31 mouse cellular contexts compared by ENCODE assay signal in the genomic region with DNA sequence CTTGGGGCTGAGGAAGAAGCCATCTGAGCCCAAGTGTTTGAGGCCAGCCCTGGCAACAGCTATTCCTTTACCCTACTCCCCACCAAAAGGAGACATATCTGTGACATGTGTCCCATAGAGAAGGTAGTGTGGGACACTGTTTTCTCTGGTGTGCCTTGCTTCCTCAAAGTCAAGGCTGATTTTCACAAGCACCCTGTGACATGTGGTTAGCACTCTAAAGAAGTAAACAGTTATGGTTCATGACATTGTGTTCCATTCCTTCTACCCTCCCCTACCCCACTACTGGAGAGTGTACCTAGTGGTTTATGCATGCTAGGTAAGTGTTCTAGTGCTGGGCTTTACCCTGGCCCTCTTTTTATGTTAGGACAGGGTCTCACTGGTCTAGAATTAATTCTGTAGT. TPM values are rescaled to one million over a fixed set of nuclear protein-coding genes. Genes with fewer than 3 reads are reported as not detected.
A peak's percentile ranks its signal among the peaks of the same experiment; 100 is the strongest.
DNase-seq lines count a peak whose midpoint lies in the region; ATAC-seq and TF ChIP-seq lines count a peak whose summit lies in the region.
"Had no signal": no experiment of that assay in that cellular context is flagged by ENCODE, and none has a peak within 500 bp of the region (broad histone marks: within the 10 kb centered on the region; RNA-seq: fewer than 3 reads in every experiment).

No protein-coding gene starts in this region.

- no peak overlapping the region for H3K4me3 ChIP-seq in heart, embryonic 12.5 days
- H3K4me3 ChIP-seq in stomach, embryonic 15.5 days (replicated peaks), result no peak overlapping the region
- H3K4me3 ChIP-seq in stomach, postnatal 0 days (ENCODE audit: low read depth, low read length), result no peak overlapping the region
- H3K4me3 ChIP-seq: embryonic facial prominence, embryonic 15.5 days; forebrain, embryonic 12.5 days; heart, embryonic 15.5 days; hindbrain, embryonic 12.5 days; limb, embryonic 10.5 days; limb, embryonic 15.5 days; lung, embryonic 15.5 days; neural tube, embryonic 15.5 days had no signal

- ATAC-seq in heart, embryonic 12.5 days (ENCODE audit: insufficient number of reproducible peaks, low FRiP score), result no peak
- ATAC-seq in stomach, embryonic 15.5 days (ENCODE audit: insufficient read depth, low FRiP score, low read depth), result no peak
- ATAC-seq in stomach, postnatal 0 days (ENCODE audit: low FRiP score, low TSS enrichment), result no peak
- ATAC-seq in megakaryocyte progenitor cell, adult 5-6 weeks (replicated peaks; ENCODE audit: poor library complexity), result peak; percentile 66
- ATAC-seq: forebrain, postnatal 0 days; intestine, embryonic 16.5 days had no signal

- no peaks in the 10 kb centered on the region for H3K36me3 ChIP-seq in heart, embryonic 12.5 days
- no peaks in the 10 kb centered on the region for H3K36me3 ChIP-seq in stomach, embryonic 15.5 days
- no peaks in the 10 kb centered on the region for H3K36me3 ChIP-seq in stomach, postnatal 0 days (ENCODE audit: control insufficient read depth, insufficient read depth, low read length)
- H3K36me3 ChIP-seq: embryonic facial prominence, embryonic 15.5 days; forebrain, embryonic 12.5 days; heart, embryonic 15.5 days; hindbrain, embryonic 12.5 days; limb, embryonic 10.5 days; limb, embryonic 15.5 days; lung, embryonic 15.5 days; neural tube, embryonic 15.5 days had no signal

- no peaks in the 10 kb centered on the region for H3K4me1 ChIP-seq in heart, embryonic 12.5 days (replicated peaks)
- H3K4me1 ChIP-seq in stomach, embryonic 15.5 days, result no peaks in the 10 kb centered on the region
- H3K4me1 ChIP-seq in stomach, postnatal 0 days (replicated peaks; ENCODE audit: control insufficient read depth, insufficient read depth), result no peaks in the 10 kb centered on the region
- H3K4me1 ChIP-seq: embryonic facial prominence, embryonic 15.5 days; forebrain, embryonic 12.5 days; heart, embryonic 15.5 days; hindbrain, embryonic 12.5 days; limb, embryonic 10.5 days; limb, embryonic 15.5 days; lung, embryonic 15.5 days; neural tube, embryonic 15.5 days had no signal

- no peak overlapping the region for H3K4me2 ChIP-seq in heart, embryonic 12.5 days
- no peak overlapping the region for H3K4me2 ChIP-seq in stomach, embryonic 15.5 days
- H3K4me2 ChIP-seq in stomach, postnatal 0 days (replicated peaks; ENCODE audit: low read depth), result no peak overlapping the region
- H3K4me2 ChIP-seq: embryonic facial prominence, embryonic 15.5 days; forebrain, embryonic 12.5 days; heart, embryonic 15.5 days; hindbrain, embryonic 12.5 days; limb, embryonic 15.5 days; lung, embryonic 15.5 days; neural tube, embryonic 15.5 days had no signal

- no peaks in the 10 kb centered on the region for H3K9me3 ChIP-seq in heart, embryonic 12.5 days (replicated peaks)
- no peaks in the 10 kb centered on the region for H3K9me3 ChIP-seq in stomach, embryonic 15.5 days
- no peaks in the 10 kb centered on the region for H3K9me3 ChIP-seq in stomach, postnatal 0 days (ENCODE audit: control insufficient read depth, low read length)
- H3K9me3 ChIP-seq: embryonic facial prominence, embryonic 15.5 days; forebrain, embryonic 12.5 days; heart, embryonic 15.5 days; hindbrain, embryonic 12.5 days; limb, embryonic 10.5 days; limb, embryonic 15.5 days; lung, embryonic 15.5 days; neural tube, embryonic 15.5 days had no signal

- no peaks in the 10 kb centered on the region for H3K27me3 ChIP-seq in heart, embryonic 12.5 days (replicated peaks)
- no peaks in the 10 kb centered on the region for H3K27me3 ChIP-seq in stomach, embryonic 15.5 days (replicated peaks)
- H3K27me3 ChIP-seq in stomach, postnatal 0 days (ENCODE audit: control insufficient read depth, insufficient read depth, low read length), result no peaks in the 10 kb centered on the region
- H3K27me3 ChIP-seq: embryonic facial prominence, embryonic 15.5 days; forebrain, embryonic 12.5 days; heart, embryonic 15.5 days; hindbrain, embryonic 12.5 days; limb, embryonic 15.5 days; lung, embryonic 15.5 days; neural tube, embryonic 15.5 days had no signal

- no peak overlapping the region for H3K9ac ChIP-seq in heart, embryonic 12.5 days
- no peak overlapping the region for H3K9ac ChIP-seq in stomach, embryonic 15.5 days
- no peak overlapping the region for H3K9ac ChIP-seq in stomach, postnatal 0 days (ENCODE audit: low read length)
- H3K9ac ChIP-seq: embryonic facial prominence, embryonic 15.5 days; forebrain, embryonic 12.5 days; forebrain, postnatal 0 days; heart, embryonic 15.5 days; hindbrain, embryonic 12.5 days; limb, embryonic 15.5 days; liver, embryonic 14.5 days; lung, embryonic 15.5 days; neural tube, embryonic 15.5 days had no signal

- no peak for TF ChIP-seq EP300 in stomach, postnatal 0 days (optimal IDR thresholded peaks at IDR 0.05)

- peak; percentile 35 for DNase-seq in heart, adult 11 months
- no peak for DNase-seq in stomach, postnatal 0 days (ENCODE audit: low spot score)
- no peak for DNase-seq in layer of hippocampus, postnatal 10 days (ENCODE audit: low spot score in 2 of 2)
- DNase-seq in urinary bladder, postnatal 25 days (ENCODE audit: low spot score), result no peak
- DNase-seq: adrenal gland, postnatal 25 days; cerebellum, adult 8-10 months; cerebellum, postnatal 36 days; forebrain, postnatal 0 days; kidney, adult 9 months; kidney, postnatal 10 days; lung, postnatal 4 days; midbrain, embryonic 14.5 days; right cerebral cortex, postnatal 25 days; spleen, adult 18-20 months; thymus, adult 2 months; thymus, postnatal 36 days had no signal

- no peak for TF ChIP-seq CTCF in stomach, postnatal 0 days (IDR thresholded peaks at IDR 0.05; ENCODE audit: low read depth)

- no peak overlapping the region for H3K27ac ChIP-seq in heart, embryonic 12.5 days (ENCODE audit: poor library complexity, severe bottlenecking)
- 0 out of 2 replicates have a peak overlapping the region, but pooled peaks have one; percentile 35 for H3K27ac ChIP-seq in stomach, embryonic 15.5 days
- no peak overlapping the region for H3K27ac ChIP-seq in stomach, postnatal 0 days (replicated peaks)
- H3K27ac ChIP-seq: embryonic facial prominence, embryonic 15.5 days; forebrain, embryonic 12.5 days; heart, embryonic 15.5 days; hindbrain, embryonic 12.5 days; limb, embryonic 10.5 days; limb, embryonic 15.5 days; liver, embryonic 14.5 days; lung, embryonic 15.5 days; neural tube, embryonic 15.5 days had no signal

RNA-seq across cellular contexts. Expression of a gene that starts 42.0 kb away (rescaled TPM):
- not detected in 2 replicates for polyA plus RNA-seq in heart, embryonic 12.5 days (2016; fragmentation: Nextera tagmentation; extraction: Ambion mirVana)
- polyA plus RNA-seq in stomach, embryonic 15.5 days (2015; fragmentation: Nextera tagmentation; extraction: Ambion mirVana), result 0.08 and 0.33 TPM in 2 replicates
- polyA plus RNA-seq in stomach, postnatal 0 days (2015; fragmentation: Nextera tagmentation; extraction: Ambion mirVana), result 3.6 and 3.8 TPM in 2 replicates
- not detected in 2 replicates for total RNA-seq in megakaryocyte progenitor cell, adult 5-6 weeks (2015)
- total RNA-seq in megakaryocyte progenitor cell, adult 5-6 weeks (2017), result not detected in 2 replicates
- not detected for total RNA-seq in layer of hippocampus, postnatal 10 days (2021)
- total RNA-seq: forebrain, postnatal 0 days; left cerebral cortex, postnatal 10 days had no signal
- polyA plus RNA-seq: forebrain, embryonic 12.5 days; forebrain, postnatal 0 days; heart, embryonic 15.5 days; hindbrain, embryonic 12.5 days; intestine, embryonic 16.5 days; large intestine, adult 2 months; limb, embryonic 10.5 days; liver, embryonic 14.5 days; lung, embryonic 15.5 days; midbrain, embryonic 14.5 days; neural tube, embryonic 15.5 days had no signal
